Mouse (Mus musculus): ENCODE results near the gene Skida1. TPM values are rescaled to one million over a fixed set of nuclear protein-coding genes. Genes with fewer than 3 reads are reported as not detected.

Gene Skida1
- polyA plus RNA-seq, 1 experiment from 2014 or later, result 3.9 TPM

- no peak for ATAC-seq (replicated peaks; ENCODE audit: extremely low read depth, insufficient read depth, low FRiP score)
- H3K27ac ChIP-seq (ENCODE audit: low read length), result peak overlapping the region; percentile 100
- H3K9me3 ChIP-seq (replicated peaks; ENCODE audit: control insufficient read depth, low read length), result no peaks in the 10 kb centered on the region
- peak overlapping the region; percentile 96 for H3K4me2 ChIP-seq (ENCODE audit: low read depth, low read length)
- no peaks in the 10 kb centered on the region for H3K27me3 ChIP-seq (ENCODE audit: control insufficient read depth, insufficient read depth, low read length)
- H3K4me3 ChIP-seq (ENCODE audit: low read length), result peak overlapping the region; percentile 73
- no peaks in the 10 kb centered on the region for H3K36me3 ChIP-seq (ENCODE audit: control insufficient read depth, insufficient read depth)
- H3K9ac ChIP-seq (ENCODE audit: low read length), result peak overlapping the region; percentile 95
- WGBS, result under 1% methylated on average over 48 of the region's 48 CpGs
- peaks cover 14% of the 10 kb centered on the region for H3K4me1 ChIP-seq (ENCODE audit: control insufficient read depth, insufficient read depth, low read length)
Measured at GRCm38 (mm10) chr2:18057336-18058145, 8.7 kb upstream of the Skida1 start.

- Histone ChIP-seq H3K4me3 (ENCODE audit: low read length) (peak overlapping the region; percentile 73), H3K9ac (ENCODE audit: low read length) (peak overlapping the region; percentile 95), H3K27me3 (ENCODE audit: control insufficient read depth, insufficient read depth, low read length) (no peaks in the 10 kb centered on the region), H3K4me1 (ENCODE audit: control insufficient read depth, insufficient read depth, low read length) (peaks cover 14% of the 10 kb centered on the region), H3K27ac (ENCODE audit: low read length) (peak overlapping the region; percentile 100), H3K4me2 (ENCODE audit: low read depth, low read length) (peak overlapping the region; percentile 96), H3K9me3 (replicated peaks; ENCODE audit: control insufficient read depth, low read length) (no peaks in the 10 kb centered on the region), H3K36me3 (ENCODE audit: control insufficient read depth, insufficient read depth) (no peaks in the 10 kb centered on the region)
- ATAC-seq (replicated peaks; ENCODE audit: extremely low read depth, insufficient read depth, low FRiP score), result peak; percentile 96
- under 1% methylated on average over 35 of the region's 50 CpGs for WGBS
Measured at GRCm38 (mm10) chr2:18056786-18057255, 8.0 kb upstream of the Skida1 start.

DNA sequence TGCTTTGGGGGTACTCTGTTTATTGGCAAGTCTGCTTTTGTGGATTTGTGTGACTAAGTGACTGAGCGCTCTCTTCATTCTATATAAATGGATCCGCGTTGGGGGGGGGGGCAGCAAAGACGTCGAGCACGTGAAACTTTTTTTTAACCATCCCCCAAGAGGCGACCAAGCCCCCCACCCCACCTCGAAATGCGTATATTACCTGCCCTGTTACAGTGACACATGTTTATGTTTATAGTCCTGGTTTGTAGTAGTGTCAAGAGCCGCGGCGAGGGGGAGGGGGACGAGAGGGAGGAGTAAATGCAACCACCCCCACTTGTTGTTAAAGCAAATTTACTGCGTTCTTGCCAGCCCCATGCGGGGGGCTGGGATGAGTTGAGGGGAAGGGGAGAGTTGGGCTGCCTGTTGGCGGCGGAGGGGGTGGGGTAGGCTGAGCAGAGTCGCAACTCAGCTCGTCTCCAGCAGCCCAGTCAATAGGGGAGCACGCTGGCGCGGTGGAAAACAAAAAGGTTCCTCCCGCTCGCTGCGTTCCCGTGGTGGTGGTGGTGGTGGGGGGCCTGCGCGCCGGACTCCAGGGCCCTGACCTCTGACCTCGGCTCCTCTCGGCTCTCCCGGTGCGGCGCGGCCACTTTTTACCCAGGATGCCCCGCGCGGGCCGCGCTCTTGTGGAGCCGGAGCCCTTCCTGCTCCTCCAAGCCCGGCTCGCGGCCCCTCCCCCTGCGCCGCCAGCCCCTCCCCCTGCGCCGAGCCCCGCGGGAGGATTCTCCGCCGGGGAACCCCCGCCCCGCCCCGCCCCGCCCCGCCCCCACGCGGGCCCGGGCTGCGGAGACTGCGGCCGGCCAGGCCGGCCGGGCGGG lies 7.3 kb upstream of the Skida1 start:
- peak overlapping the region; percentile 95 for H3K9ac ChIP-seq (ENCODE audit: low read length)
- under 1% methylated on average over 57 of the region's 66 CpGs for WGBS
- no peaks in the 10 kb centered on the region for H3K36me3 ChIP-seq (ENCODE audit: control insufficient read depth, insufficient read depth)
- peak overlapping the region; percentile 89 for H3K4me2 ChIP-seq (ENCODE audit: low read depth, low read length)
- H3K27me3 ChIP-seq (ENCODE audit: control insufficient read depth, insufficient read depth, low read length), result no peaks in the 10 kb centered on the region
- H3K4me3 ChIP-seq (ENCODE audit: low read length), result peak overlapping the region; percentile 73
- H3K9me3 ChIP-seq (replicated peaks; ENCODE audit: control insufficient read depth, low read length), result no peaks in the 10 kb centered on the region
- peaks cover 17% of the 10 kb centered on the region for H3K4me1 ChIP-seq (ENCODE audit: control insufficient read depth, insufficient read depth, low read length)
- H3K27ac ChIP-seq (ENCODE audit: low read length), result peak overlapping the region; percentile 100
- peak; percentile 88 for ATAC-seq (replicated peaks; ENCODE audit: extremely low read depth, insufficient read depth, low FRiP score)

DNA sequence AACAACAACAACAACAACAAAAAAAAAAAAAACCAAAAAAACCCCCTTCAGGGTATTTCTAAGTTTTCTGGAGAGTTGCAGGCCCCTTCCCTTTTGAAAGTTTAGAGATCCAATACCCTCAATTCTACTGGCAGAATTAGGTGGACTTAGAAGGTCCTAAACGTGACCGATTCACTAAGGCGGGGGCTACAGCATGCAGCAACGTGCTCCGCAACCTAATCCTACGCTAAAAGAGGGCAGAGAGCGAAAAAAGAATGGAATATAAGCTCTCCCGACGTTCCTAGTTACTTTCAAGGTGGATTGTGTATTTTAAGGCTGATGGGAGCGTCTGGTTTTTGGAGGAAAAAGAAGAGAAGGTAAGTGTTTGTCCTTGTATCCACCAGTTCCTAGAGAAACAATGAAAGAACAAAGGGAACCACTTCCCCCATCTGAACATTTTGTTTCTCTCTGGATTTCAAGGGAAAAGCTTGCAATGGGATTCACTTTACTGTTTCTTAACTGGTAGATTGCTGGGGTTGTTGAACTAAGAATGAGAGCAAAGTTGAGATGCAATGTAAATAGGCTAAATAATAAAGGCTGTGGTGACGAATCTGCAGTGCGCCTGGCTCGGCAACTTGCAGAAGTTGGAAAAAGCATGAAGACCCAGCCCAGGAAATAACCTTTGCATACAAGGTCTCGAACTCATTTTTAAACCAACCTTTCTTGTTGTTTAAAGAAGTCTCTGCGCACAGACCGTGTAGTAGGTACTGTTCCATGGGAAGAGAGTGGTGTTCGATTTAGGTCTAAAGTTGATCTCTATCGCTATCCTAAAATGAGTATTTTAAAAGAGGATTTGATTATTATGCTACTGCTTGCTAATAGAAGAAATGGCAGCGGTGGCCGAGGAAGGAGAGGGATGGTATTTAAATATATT lies 6.4 kb upstream of the Skida1 start, which contains the start of gene Mllt10:
Mllt10 (plus strand) TSS at position 222 of the 913 bp plus-strand sequence.
- Histone ChIP-seq H3K9ac (ENCODE audit: low read length) (peak within 1 kb of the TSS; percentile 95), H3K27ac (ENCODE audit: low read length) (peak within 1 kb of the TSS; percentile 100), H3K27me3 (ENCODE audit: control insufficient read depth, insufficient read depth, low read length) (no peaks in the 10 kb centered on the region), H3K4me3 (ENCODE audit: low read length) (peak within 1 kb of the TSS; percentile 73), H3K9me3 (replicated peaks; ENCODE audit: control insufficient read depth, low read length) (no peaks in the 10 kb centered on the region), H3K4me1 (ENCODE audit: control insufficient read depth, insufficient read depth, low read length) (peaks cover 17% of the 10 kb centered on the region), H3K36me3 (ENCODE audit: control insufficient read depth, insufficient read depth) (no peaks in the 10 kb centered on the region), H3K4me2 (ENCODE audit: low read depth, low read length) (peak within 1 kb of the TSS; percentile 89)
- ATAC-seq (replicated peaks; ENCODE audit: extremely low read depth, insufficient read depth, low FRiP score), result no peak
- WGBS, result 3% methylated on average over 20 of the region's 20 CpGs

DNA sequence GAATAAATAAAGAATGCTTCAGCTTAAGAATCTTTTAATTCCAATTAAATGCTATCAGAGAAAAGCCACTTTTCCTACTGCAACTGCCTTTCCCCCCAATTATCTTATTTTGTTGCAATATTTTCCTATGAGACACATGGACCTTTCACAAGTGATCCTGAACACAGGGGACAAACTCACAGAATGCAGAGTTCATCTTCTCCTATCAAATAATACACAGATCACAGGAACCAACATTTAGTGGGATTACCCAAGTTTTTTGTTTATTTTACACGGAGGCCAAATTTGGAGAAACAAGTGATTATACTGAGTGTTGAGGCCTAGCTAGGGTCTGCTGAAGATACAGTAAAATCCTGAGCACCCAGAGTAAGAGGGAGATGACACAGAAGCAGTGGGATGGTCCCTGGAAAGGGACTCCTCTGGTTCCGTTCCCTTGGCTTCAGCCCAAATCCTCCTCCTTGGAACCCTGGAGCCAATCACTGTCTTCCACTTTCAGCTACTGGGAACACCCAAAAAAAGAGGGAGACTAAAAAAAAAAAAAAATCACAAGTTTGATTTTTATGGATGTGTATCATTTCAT lies 5.2 kb upstream of the Skida1 start:
- Histone ChIP-seq H3K27me3 (ENCODE audit: control insufficient read depth, insufficient read depth, low read length) (no peaks in the 10 kb centered on the region), H3K27ac (ENCODE audit: low read length) (no peak overlapping the region), H3K4me2 (ENCODE audit: low read depth, low read length) (peak overlapping the region; percentile 89), H3K4me3 (ENCODE audit: low read length) (no peak overlapping the region), H3K9me3 (replicated peaks; ENCODE audit: control insufficient read depth, low read length) (no peaks in the 10 kb centered on the region), H3K36me3 (ENCODE audit: control insufficient read depth, insufficient read depth) (no peaks in the 10 kb centered on the region), H3K4me1 (ENCODE audit: control insufficient read depth, insufficient read depth, low read length) (peaks cover 23% of the 10 kb centered on the region), H3K9ac (ENCODE audit: low read length) (peak overlapping the region; percentile 95; the same call in 1 of the 2 replicates)
- ATAC-seq (replicated peaks; ENCODE audit: extremely low read depth, insufficient read depth, low FRiP score), result no peak
- WGBS, result 14% methylated on average over 2 of the region's 2 CpGs

DNA sequence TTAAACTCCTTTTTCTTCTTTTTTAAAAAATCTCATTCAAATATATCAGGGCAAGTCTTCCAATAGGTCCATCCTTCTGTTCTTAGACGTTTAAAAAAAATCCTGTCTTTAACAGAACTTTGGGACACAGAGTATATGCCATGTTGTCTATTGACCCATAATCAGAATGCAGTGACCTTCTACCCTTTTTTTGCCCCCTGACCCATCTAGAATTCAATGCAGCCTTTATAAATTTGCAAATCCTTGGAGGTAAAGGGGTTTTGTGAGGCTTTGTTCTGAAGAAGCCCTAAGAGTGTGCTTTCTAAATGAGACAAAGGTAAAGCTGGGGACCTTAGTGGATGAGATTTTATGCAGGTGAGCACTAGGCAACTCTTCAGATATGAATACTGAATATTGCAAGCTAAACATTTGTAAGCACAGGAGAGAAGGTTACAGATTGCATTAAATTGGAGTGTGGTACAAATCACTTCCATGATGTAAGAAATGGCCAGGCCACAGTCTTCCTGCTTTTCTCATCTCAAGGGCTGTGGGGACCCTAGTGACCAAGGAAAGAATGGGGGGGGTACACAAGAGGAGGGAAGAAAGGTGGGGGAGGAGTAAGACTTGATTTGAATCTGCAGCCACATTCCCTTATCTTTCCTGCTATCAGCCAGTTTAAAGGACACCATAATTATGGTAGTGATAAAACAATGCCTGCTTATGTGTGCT lies 4.5 kb upstream of the Skida1 start:
- ATAC-seq (replicated peaks; ENCODE audit: extremely low read depth, insufficient read depth, low FRiP score), result no peak
- Histone ChIP-seq H3K9me3 (replicated peaks; ENCODE audit: control insufficient read depth, low read length) (no peaks in the 10 kb centered on the region), H3K36me3 (ENCODE audit: control insufficient read depth, insufficient read depth) (no peaks in the 10 kb centered on the region), H3K27ac (ENCODE audit: low read length) (no peak overlapping the region; the same call in 1 of the 2 replicates), H3K4me3 (ENCODE audit: low read length) (no peak overlapping the region), H3K9ac (ENCODE audit: low read length) (no peak overlapping the region), H3K27me3 (ENCODE audit: control insufficient read depth, insufficient read depth, low read length) (no peaks in the 10 kb centered on the region), H3K4me1 (ENCODE audit: control insufficient read depth, insufficient read depth, low read length) (peaks cover 19% of the 10 kb centered on the region), H3K4me2 (ENCODE audit: low read depth, low read length) (no peak overlapping the region)
- WGBS, result 78% methylated on average over 1 of the region's 1 CpGs

DNA sequence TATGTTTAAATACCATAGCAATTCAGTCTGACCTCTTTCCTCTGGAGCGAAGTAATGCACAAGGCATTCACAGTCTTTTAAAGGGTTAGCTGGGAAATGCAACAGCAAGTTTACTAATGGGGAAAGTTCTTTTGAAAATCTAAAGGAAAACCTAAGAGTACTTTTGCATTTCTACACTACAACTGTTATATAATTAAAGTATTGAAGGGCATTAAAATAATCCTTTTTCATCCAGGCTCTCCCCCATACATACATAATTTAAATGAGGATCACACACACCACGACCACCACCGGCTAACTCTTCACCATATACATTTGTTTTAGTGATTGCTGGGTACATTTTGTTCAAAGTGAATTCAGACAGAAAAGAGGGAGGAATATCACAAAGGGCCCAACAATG lies 3.7 kb upstream of the Skida1 start:
- H3K4me1 ChIP-seq (ENCODE audit: control insufficient read depth, insufficient read depth, low read length), result peaks cover 19% of the 10 kb centered on the region
- H3K9ac ChIP-seq (ENCODE audit: low read length), result no peak overlapping the region
- WGBS, result 80% methylated on average over 3 of the region's 3 CpGs
- no peak for ATAC-seq (replicated peaks; ENCODE audit: extremely low read depth, insufficient read depth, low FRiP score)
- no peaks in the 10 kb centered on the region for H3K36me3 ChIP-seq (ENCODE audit: control insufficient read depth, insufficient read depth)
- no peak overlapping the region for H3K27ac ChIP-seq (ENCODE audit: low read length)
- H3K4me3 ChIP-seq (ENCODE audit: low read length), result no peak overlapping the region
- no peaks in the 10 kb centered on the region for H3K9me3 ChIP-seq (replicated peaks; ENCODE audit: control insufficient read depth, low read length)
- no peaks in the 10 kb centered on the region for H3K27me3 ChIP-seq (ENCODE audit: control insufficient read depth, insufficient read depth, low read length)
- H3K4me2 ChIP-seq (ENCODE audit: low read depth, low read length), result no peak overlapping the region

GRCm38 (mm10) chr2:18051831-18052170 lies 3.0 kb upstream of the Skida1 start:
- H3K4me2 ChIP-seq (ENCODE audit: low read depth, low read length), result no peak overlapping the region
- H3K9me3 ChIP-seq (replicated peaks; ENCODE audit: control insufficient read depth, low read length), result no peaks in the 10 kb centered on the region
- no peaks in the 10 kb centered on the region for H3K36me3 ChIP-seq (ENCODE audit: control insufficient read depth, insufficient read depth)
- 83% methylated on average over 3 of the region's 3 CpGs for WGBS
- no peak overlapping the region for H3K27ac ChIP-seq (ENCODE audit: low read length)
- H3K9ac ChIP-seq (ENCODE audit: low read length), result no peak overlapping the region
- H3K27me3 ChIP-seq (ENCODE audit: control insufficient read depth, insufficient read depth, low read length), result no peaks in the 10 kb centered on the region
- ATAC-seq (replicated peaks; ENCODE audit: extremely low read depth, insufficient read depth, low FRiP score), result no peak
- peaks cover 19% of the 10 kb centered on the region for H3K4me1 ChIP-seq (ENCODE audit: control insufficient read depth, insufficient read depth, low read length)
- H3K4me3 ChIP-seq (ENCODE audit: low read length), result no peak overlapping the region
